Mouse (Mus musculus) kidney, adult 2 months (tissue): ENCODE results near the gene Brat1. TPM values are rescaled to one million over a fixed set of nuclear protein-coding genes. Genes with fewer than 3 reads are reported as not detected.
A peak's percentile ranks its signal among the peaks of the same experiment; 100 is the strongest.

Experiments
- DNase-seq: peaks from one replicate; pipeline ENCODE4 v3.0.0; 2021
- H3K27ac ChIP-seq: fragments of 200-500 bp; 2 replicates; pipeline ENCODE4 v1.5.1; 2012; ENCODE audit warnings: low read depth, low read length, control low read depth, inconsistent platforms; ENCODE audit not compliant: insufficient read depth
- H3K27me3 ChIP-seq: fragments of 200-500 bp; replicated peaks from 2 replicates; pipeline ENCODE4 v1.6.1; 2012; ENCODE audit warnings: mild to moderate bottlenecking, moderate library complexity, low read length, inconsistent platforms; ENCODE audit not compliant: control insufficient read depth, insufficient read depth
- H3K36me3 ChIP-seq: fragments of 200-500 bp; 2 replicates; pipeline ENCODE4 v1.6.1; 2012; ENCODE audit warnings: mild to moderate bottlenecking, moderate library complexity, low read length, inconsistent platforms; ENCODE audit not compliant: control insufficient read depth, insufficient read depth
- H3K4me1 ChIP-seq: fragments of 200-500 bp; 2 replicates; pipeline ENCODE4 v1.6.1; 2011; ENCODE audit warnings: low read length; ENCODE audit not compliant: control insufficient read depth, insufficient read depth
- H3K4me3 ChIP-seq: fragments of 200-500 bp; 2 replicates; pipeline ENCODE4 v1.5.1; 2011; ENCODE audit warnings: mild to moderate bottlenecking, low read depth, low read length, control low read depth; ENCODE audit not compliant: insufficient read depth
- CTCF ChIP-seq: fragments of 200-500 bp; conservative IDR thresholded peaks from 2 replicates; pipeline ENCODE4 v1.5.1; 2011; ENCODE audit warnings: low read depth, mild to moderate bottlenecking, control low read depth, low read length, moderate library complexity, mixed read lengths; ENCODE audit not compliant: insufficient read depth, insufficient read length
- POLR2A ChIP-seq: fragments of 200-500 bp; IDR thresholded peaks from one replicate; pipeline ENCODE4 v1.6.1; 2011; ENCODE audit warnings: low read depth, low read length, control low read depth
- WGBS: fragments of 180-500 bp; shearing (Covaris S2); methylation state at CpG from one replicate; pipeline ENCODE4 v1.1.7; 2018; 5-methylcytosine and 5-hydroxymethylcytosine counted together
- polyA plus RNA-seq: library from polyadenylated mRNA; depleted of rRNA; stranded (reverse); fragments of >200 nt; gene quantifications from 2 replicates; pipeline ENCODE4 v1.2.3, GENCODE M21; 2012

Brat1 gene
- polyA plus RNA-seq, 1 experiment: 16.3 TPM

DNA sequence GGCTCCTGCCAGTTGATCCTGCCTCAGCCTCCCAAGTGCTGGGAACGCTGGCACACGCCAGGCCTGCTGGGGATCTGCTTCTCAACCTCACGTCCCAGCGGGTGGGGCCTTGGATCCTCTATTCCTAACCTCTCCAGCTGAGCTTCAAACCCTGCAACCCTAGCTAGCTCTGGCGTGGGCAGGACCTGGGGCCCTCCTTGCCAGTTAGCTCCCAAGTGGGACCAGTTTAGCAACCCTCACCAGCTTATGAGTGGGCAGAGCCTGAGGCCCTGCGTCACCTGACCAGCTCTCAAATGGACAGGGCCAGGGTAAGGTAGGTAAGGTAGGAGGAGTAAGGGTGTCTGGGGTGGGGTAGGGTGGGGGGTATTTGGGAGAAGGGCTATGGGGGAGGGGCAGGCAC is 24.8 kb upstream of the Brat1 start:
- no peaks in the 10 kb centered on the region for H3K36me3 ChIP-seq
- H3K4me3 ChIP-seq: no peak overlapping the region
- no peak overlapping the region for H3K27ac ChIP-seq
- TF ChIP-seq CTCF (no peak), POLR2A (no peak)
- H3K27me3 ChIP-seq: no peaks in the 10 kb centered on the region
- DNase-seq: no peak
- H3K4me1 ChIP-seq: no peaks in the 10 kb centered on the region
- 93% methylated on average over 6 of the region's 6 CpGs for WGBS

GRCm38 (mm10) chr5:140680950-140681349 is 23.9 kb upstream of the Brat1 start:
- WGBS: 91% methylated on average over 1 of the region's 1 CpGs
- no peaks in the 10 kb centered on the region for H3K36me3 ChIP-seq

GRCm38 (mm10) chr5:140682113-140682512 is 22.7 kb upstream of the Brat1 start:
- no peak for TF ChIP-seq POLR2A
- no peak for TF ChIP-seq CTCF
- 97% methylated on average over 6 of the region's 6 CpGs for WGBS
- DNase-seq: no peak
- Histone ChIP-seq H3K27ac (no peak overlapping the region), H3K4me3 (no peak overlapping the region), H3K27me3 (no peaks in the 10 kb centered on the region), H3K36me3 (no peaks in the 10 kb centered on the region), H3K4me1 (no peaks in the 10 kb centered on the region)

More at GRCm38 (mm10) chr5:140680950-140681349, 23.9 kb upstream of the Brat1 start:
- H3K4me3 ChIP-seq: no peak overlapping the region
- H3K4me1 ChIP-seq: no peaks in the 10 kb centered on the region
- H3K27me3 ChIP-seq: no peaks in the 10 kb centered on the region
- H3K27ac ChIP-seq: no peak overlapping the region
- DNase-seq: no peak
- TF ChIP-seq POLR2A: no peak
- no peak for TF ChIP-seq CTCF

- DNase-seq: peak; percentile 40
- no peaks in the 10 kb centered on the region for H3K27me3 ChIP-seq
- TF ChIP-seq POLR2A: no peak
- peak; percentile 78 for TF ChIP-seq CTCF
- H3K4me3 ChIP-seq: no peak overlapping the region
- H3K27ac ChIP-seq: no peak overlapping the region
- 69% methylated on average over 16 of the region's 16 CpGs for WGBS
- no peaks in the 10 kb centered on the region for H3K36me3 ChIP-seq
- H3K4me1 ChIP-seq: no peaks in the 10 kb centered on the region
Measured at GRCm38 (mm10) chr5:140684343-140685148, 20.3 kb upstream of the Brat1 start.

- no peak for TF ChIP-seq CTCF
- no peak for TF ChIP-seq POLR2A
- 80% methylated on average over 3 of the region's 3 CpGs for WGBS
- Histone ChIP-seq H3K27ac (no peak overlapping the region), H3K36me3 (peaks cover 2% of the 10 kb centered on the region; the same call in 1 of the 2 replicates), H3K4me1 (no peaks in the 10 kb centered on the region), H3K27me3 (no peaks in the 10 kb centered on the region), H3K4me3 (no peak overlapping the region)
- no peak for DNase-seq
Measured at GRCm38 (mm10) chr5:140688434-140688833, 16.4 kb upstream of the Brat1 start.

GRCm38 (mm10) chr5:140695987-140696386 is 8.8 kb upstream of the Brat1 start:
- no peaks in the 10 kb centered on the region for H3K27me3 ChIP-seq
- no peak for DNase-seq
- H3K4me3 ChIP-seq: no peak overlapping the region
- TF ChIP-seq POLR2A (no peak), CTCF (no peak)
- peaks cover 7% of the 10 kb centered on the region; the same call in 1 of the 2 replicates for H3K4me1 ChIP-seq
- no peaks in the 10 kb centered on the region; the same call in 1 of the 2 replicates for H3K36me3 ChIP-seq
- no peak overlapping the region for H3K27ac ChIP-seq
- WGBS: 92% methylated on average over 7 of the region's 7 CpGs

DNA sequence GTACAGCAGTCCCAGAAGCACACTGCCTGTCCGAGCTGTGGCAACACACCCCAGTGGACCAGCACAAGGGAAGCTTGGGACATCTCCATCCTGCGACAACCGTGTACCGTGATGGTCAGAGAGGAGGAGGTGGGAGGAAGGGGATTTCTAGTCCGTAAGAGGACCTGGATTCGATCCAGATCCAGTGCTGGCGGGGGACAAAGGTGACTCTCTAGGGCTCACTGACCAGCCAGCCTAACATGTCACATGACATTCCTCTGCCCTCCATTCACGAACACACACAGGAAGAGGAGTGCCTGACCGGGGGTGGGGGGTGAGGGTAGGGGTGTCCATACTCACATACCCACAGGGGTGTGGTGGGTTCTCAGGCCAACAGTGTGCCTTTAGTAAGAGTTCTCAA is 5.0 kb upstream of the Brat1 start:
- Histone ChIP-seq H3K4me1 (peaks cover 12% of the 10 kb centered on the region; the same call in 1 of the 2 replicates), H3K36me3 (no peaks in the 10 kb centered on the region), H3K27me3 (no peaks in the 10 kb centered on the region), H3K27ac (no peak overlapping the region), H3K4me3 (no peak overlapping the region)
- DNase-seq: peak; percentile 81
- 41% methylated on average over 9 of the region's 9 CpGs for WGBS
- TF ChIP-seq POLR2A: no peak
- TF ChIP-seq CTCF: no peak
